Mouse (Mus musculus): ENCODE data around the gene Hcrtr1.

DNA sequence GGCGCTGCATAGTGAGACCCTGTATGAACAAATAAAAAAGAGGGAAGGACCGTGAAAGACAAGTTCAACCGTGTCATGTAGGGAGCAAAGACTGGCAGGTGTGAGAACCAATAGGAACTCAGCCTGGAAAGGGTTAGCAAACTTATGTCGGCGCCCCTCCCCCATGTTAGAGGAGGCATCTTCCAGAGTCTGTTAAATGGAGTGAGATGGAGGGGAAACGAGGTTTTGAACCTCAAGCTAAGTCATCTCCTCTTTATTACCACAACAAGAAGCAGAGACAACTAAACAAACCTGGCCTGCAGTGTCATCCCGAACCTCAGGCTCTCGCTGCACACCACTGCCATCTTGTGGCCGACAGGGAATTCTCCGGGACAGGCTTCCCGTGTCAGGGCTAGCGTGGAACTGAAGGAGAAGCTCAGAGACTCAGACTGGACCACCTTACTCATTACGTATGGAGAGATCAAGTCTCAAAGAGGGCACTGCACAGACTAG is 49.7 kb upstream of the Hcrtr1 start:
- TF ChIP-seq POLR2A (IDR thresholded peaks at IDR 0.05; ENCODE audit: low read depth, low read length) = no peak
- TF ChIP-seq CTCF (IDR thresholded peaks at IDR 0.05; ENCODE audit: borderline replicate concordance, insufficient read depth, low read length) = peak; percentile 92
